Mouse (Mus musculus): ENCODE results near the gene Sult2a6.

The Sult2a6 gene

GRCm38 (mm10) chr7:14254770-14255169 is at the start of gene Sult2a6:
Gene Sult2a6, minus strand, starts transcription at chr7:14254870.
- DNase-seq (ENCODE audit: low spot score in 2 of 2) = no peak

- DNase-seq (ENCODE audit: low spot score in 2 of 2) = no peak
Measured at GRCm38 (mm10) chr7:14215231-14215630, 39.4 kb downstream of the Sult2a6 start.

GRCm38 (mm10) chr7:14203417-14203816 is 51.3 kb downstream of the Sult2a6 start:
- DNase-seq (ENCODE audit: low spot score in 2 of 2) = no peak

- no peak for DNase-seq (ENCODE audit: low spot score in 2 of 2)
Measured at GRCm38 (mm10) chr7:14202487-14202886, 52.2 kb downstream of the Sult2a6 start.

All from urinary bladder, adult 18-20 months (tissue).